Mouse (Mus musculus): ENCODE results near the gene Jun.

DNA sequence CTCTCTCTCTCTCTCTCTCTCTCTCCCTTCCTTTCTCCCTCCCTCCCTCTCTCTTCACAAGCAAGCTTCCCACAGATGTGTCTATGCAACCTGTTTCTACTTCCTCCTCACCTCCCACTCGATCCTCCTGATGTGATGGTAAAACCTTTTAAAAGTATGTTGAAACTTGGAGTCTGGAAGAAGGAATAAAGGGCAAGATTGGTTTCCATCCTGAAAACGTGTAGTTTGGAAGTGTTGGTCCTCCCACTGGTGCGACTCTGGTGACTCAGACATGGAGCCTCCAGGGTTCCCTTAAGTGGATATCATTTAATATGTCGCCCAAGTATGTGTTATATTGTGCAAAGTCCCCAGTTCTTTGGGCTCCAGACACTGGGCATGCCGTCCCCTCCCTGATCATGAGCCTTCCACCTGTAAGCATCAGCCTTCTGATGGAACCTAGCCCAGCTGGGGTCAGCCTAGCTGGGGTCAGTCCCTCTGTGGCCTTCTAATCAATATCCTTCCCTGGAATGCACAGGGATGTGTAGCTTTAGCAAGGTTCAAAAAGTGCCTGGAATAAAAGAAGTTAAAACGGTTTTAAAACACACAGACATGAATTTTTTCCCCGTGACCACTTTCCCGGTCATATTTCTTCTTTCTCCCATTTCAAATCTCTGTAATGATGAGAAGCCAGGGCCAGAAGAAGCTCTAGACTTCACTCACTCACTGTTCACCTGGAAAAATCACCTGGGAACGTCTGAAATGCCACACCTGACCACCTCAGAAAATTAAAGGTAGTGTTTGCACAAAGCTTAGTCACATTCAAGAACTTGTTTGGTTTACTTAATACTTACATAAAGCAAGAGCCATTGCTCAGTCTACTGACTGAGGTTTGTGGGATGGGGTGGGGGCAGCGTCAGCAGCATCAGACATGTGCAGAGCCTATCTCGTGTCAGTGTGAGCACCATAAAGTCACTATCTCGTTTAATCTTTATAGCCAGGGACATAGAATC is 30.1 kb downstream of the Jun start:
- no peak for TF ChIP-seq CTCF (conservative IDR thresholded peaks at IDR 0.05; ENCODE audit: insufficient read depth, insufficient read length, low read depth, low read length)
- TF ChIP-seq POLR2A (IDR thresholded peaks at IDR 0.05; ENCODE audit: low read depth, low read length): no peak

Data from kidney, adult 2 months (tissue).